Mouse (Mus musculus): ENCODE results near the gene Dscam. TPM values are rescaled to one million over a fixed set of nuclear protein-coding genes. Genes with fewer than 3 reads are reported as not detected.

Gene Dscam
- polyA plus RNA-seq, 1 experiment: 0.03 TPM

DNA sequence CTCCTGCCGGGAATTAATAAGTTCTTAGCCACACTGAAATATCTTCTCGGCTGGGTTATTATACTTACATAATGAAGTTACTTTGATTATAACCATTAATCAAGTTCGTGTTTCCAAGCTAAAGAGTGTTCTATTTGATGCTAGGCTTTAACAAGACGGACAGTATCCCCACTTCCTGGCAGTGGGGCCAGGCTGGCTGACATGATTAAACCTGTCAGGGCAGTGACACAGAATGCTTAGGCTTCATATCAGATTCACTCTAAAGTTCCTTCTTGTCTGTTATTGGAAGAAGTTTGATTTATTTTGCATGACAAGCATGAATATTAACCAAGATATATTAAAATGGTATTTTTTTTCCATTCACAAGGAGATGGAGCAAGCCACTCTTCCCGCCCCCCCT is 446.0 kb downstream of the Dscam start:
- Histone ChIP-seq H3K27ac (ENCODE audit: insufficient read depth, low read depth, low read length) (no peak overlapping the region), H3K4me3 (ENCODE audit: low read depth, low read length) (no peak overlapping the region), H3K36me3 (ENCODE audit: control insufficient read depth, insufficient read depth, low read length) (no peaks in the 10 kb centered on the region), H3K27me3 (ENCODE audit: control insufficient read depth, insufficient read depth, low read length) (no peaks in the 10 kb centered on the region; the same call in 1 of the 2 replicates), H3K4me1 (ENCODE audit: control insufficient read depth, insufficient read depth, insufficient read length, low read length) (no peaks in the 10 kb centered on the region)
- TF ChIP-seq POLR2A (IDR thresholded peaks at IDR 0.05; ENCODE audit: low read depth, low read length): no peak
- no peak for TF ChIP-seq CTCF (IDR thresholded peaks at IDR 0.05; ENCODE audit: extremely low read depth, insufficient read length, insufficient replicate concordance, low read depth, low read length)
- 55% methylated on average over 5 of the region's 5 CpGs for WGBS

DNA sequence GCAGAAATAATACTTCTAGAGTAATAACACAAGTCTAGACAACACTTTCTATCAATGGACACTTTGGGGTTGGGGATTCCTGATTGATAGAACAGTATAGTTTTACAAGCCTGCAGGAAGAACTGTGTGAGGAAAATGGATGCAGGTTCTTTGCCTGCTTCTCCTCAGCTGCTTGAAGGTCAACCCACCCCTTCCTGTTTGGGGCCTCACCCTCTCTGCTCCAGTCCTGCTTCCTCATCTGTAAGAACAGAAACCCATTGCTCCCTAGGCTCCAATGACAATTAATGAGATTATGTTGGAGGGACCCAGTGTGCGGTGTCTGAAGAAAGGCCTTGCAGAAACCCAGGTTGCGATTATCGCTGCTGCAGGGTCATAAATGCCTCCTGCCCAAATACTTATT is 446.4 kb downstream of the Dscam start:
- no peaks in the 10 kb centered on the region; the same call in 1 of the 2 replicates for H3K27me3 ChIP-seq (ENCODE audit: control insufficient read depth, insufficient read depth, low read length)
- 44% methylated on average over 3 of the region's 3 CpGs for WGBS
- TF ChIP-seq CTCF (IDR thresholded peaks at IDR 0.05; ENCODE audit: extremely low read depth, insufficient read length, insufficient replicate concordance, low read depth, low read length) (no peak), POLR2A (IDR thresholded peaks at IDR 0.05; ENCODE audit: low read depth, low read length) (no peak)
- no peaks in the 10 kb centered on the region for H3K4me1 ChIP-seq (ENCODE audit: control insufficient read depth, insufficient read depth, insufficient read length, low read length)
- no peak overlapping the region for H3K27ac ChIP-seq (ENCODE audit: insufficient read depth, low read depth, low read length)
- no peak overlapping the region for H3K4me3 ChIP-seq (ENCODE audit: low read depth, low read length)
- no peaks in the 10 kb centered on the region for H3K36me3 ChIP-seq (ENCODE audit: control insufficient read depth, insufficient read depth, low read length)

- Histone ChIP-seq H3K4me1 (ENCODE audit: control insufficient read depth, insufficient read depth, insufficient read length, low read length) (no peaks in the 10 kb centered on the region), H3K27me3 (ENCODE audit: control insufficient read depth, insufficient read depth, low read length) (no peaks in the 10 kb centered on the region; the same call in 1 of the 2 replicates), H3K4me3 (ENCODE audit: low read depth, low read length) (no peak overlapping the region), H3K36me3 (ENCODE audit: control insufficient read depth, insufficient read depth, low read length) (no peaks in the 10 kb centered on the region), H3K27ac (ENCODE audit: insufficient read depth, low read depth, low read length) (no peak overlapping the region)
- WGBS: 85% methylated on average over 2 of the region's 2 CpGs
- TF ChIP-seq POLR2A (IDR thresholded peaks at IDR 0.05; ENCODE audit: low read depth, low read length) (no peak), CTCF (IDR thresholded peaks at IDR 0.05; ENCODE audit: extremely low read depth, insufficient read length, insufficient replicate concordance, low read depth, low read length) (no peak)
Observed at GRCm38 (mm10) chr16:96723066-96723669, 447.4 kb downstream of the Dscam start.

- no peaks in the 10 kb centered on the region for H3K36me3 ChIP-seq (ENCODE audit: control insufficient read depth, insufficient read depth, low read length)
Observed at GRCm38 (mm10) chr16:96722135-96722534, 448.4 kb downstream of the Dscam start.

GRCm38 (mm10) chr16:96721241-96721640 is 449.3 kb downstream of the Dscam start:
- WGBS: 77% methylated on average over 9 of the region's 9 CpGs

More at GRCm38 (mm10) chr16:96722135-96722534, 448.4 kb downstream of the Dscam start:
- Histone ChIP-seq H3K27ac (ENCODE audit: insufficient read depth, low read depth, low read length) (no peak overlapping the region), H3K4me3 (ENCODE audit: low read depth, low read length) (no peak overlapping the region), H3K27me3 (ENCODE audit: control insufficient read depth, insufficient read depth, low read length) (no peaks in the 10 kb centered on the region; the same call in 1 of the 2 replicates), H3K4me1 (ENCODE audit: control insufficient read depth, insufficient read depth, insufficient read length, low read length) (no peaks in the 10 kb centered on the region)
- no peak for TF ChIP-seq CTCF (IDR thresholded peaks at IDR 0.05; ENCODE audit: extremely low read depth, insufficient read length, insufficient replicate concordance, low read depth, low read length)
- no peak for TF ChIP-seq POLR2A (IDR thresholded peaks at IDR 0.05; ENCODE audit: low read depth, low read length)
- WGBS: 66% methylated on average over 3 of the region's 3 CpGs

GRCm38 (mm10) chr16:96720666-96721065 is 449.9 kb downstream of the Dscam start:
- Histone ChIP-seq H3K27me3 (ENCODE audit: control insufficient read depth, insufficient read depth, low read length) (no peaks in the 10 kb centered on the region), H3K4me1 (ENCODE audit: control insufficient read depth, insufficient read depth, insufficient read length, low read length) (no peaks in the 10 kb centered on the region), H3K36me3 (ENCODE audit: control insufficient read depth, insufficient read depth, low read length) (no peaks in the 10 kb centered on the region), H3K27ac (ENCODE audit: insufficient read depth, low read depth, low read length) (no peak overlapping the region), H3K4me3 (ENCODE audit: low read depth, low read length) (no peak overlapping the region)
- TF ChIP-seq CTCF (IDR thresholded peaks at IDR 0.05; ENCODE audit: extremely low read depth, insufficient read length, insufficient replicate concordance, low read depth, low read length) (no peak), POLR2A (IDR thresholded peaks at IDR 0.05; ENCODE audit: low read depth, low read length) (no peak)
- WGBS: 59% methylated on average over 5 of the region's 5 CpGs

More at GRCm38 (mm10) chr16:96721241-96721640, 449.3 kb downstream of the Dscam start:
- H3K4me3 ChIP-seq (ENCODE audit: low read depth, low read length): no peak overlapping the region
- TF ChIP-seq POLR2A (IDR thresholded peaks at IDR 0.05; ENCODE audit: low read depth, low read length) (no peak), CTCF (IDR thresholded peaks at IDR 0.05; ENCODE audit: extremely low read depth, insufficient read length, insufficient replicate concordance, low read depth, low read length) (no peak)
- no peaks in the 10 kb centered on the region for H3K4me1 ChIP-seq (ENCODE audit: control insufficient read depth, insufficient read depth, insufficient read length, low read length)
- H3K36me3 ChIP-seq (ENCODE audit: control insufficient read depth, insufficient read depth, low read length): no peaks in the 10 kb centered on the region
- no peaks in the 10 kb centered on the region for H3K27me3 ChIP-seq (ENCODE audit: control insufficient read depth, insufficient read depth, low read length)
- no peak overlapping the region for H3K27ac ChIP-seq (ENCODE audit: insufficient read depth, low read depth, low read length)

GRCm38 (mm10) chr16:96718221-96718620 is 452.3 kb downstream of the Dscam start:
- H3K4me3 ChIP-seq (ENCODE audit: low read depth, low read length): no peak overlapping the region
- TF ChIP-seq CTCF (IDR thresholded peaks at IDR 0.05; ENCODE audit: extremely low read depth, insufficient read length, insufficient replicate concordance, low read depth, low read length) (peak; percentile 34; the same call in 1 of the 2 replicates), POLR2A (IDR thresholded peaks at IDR 0.05; ENCODE audit: low read depth, low read length) (no peak)
- H3K27ac ChIP-seq (ENCODE audit: insufficient read depth, low read depth, low read length): no peak overlapping the region
- WGBS: 4% methylated on average over 2 of the region's 2 CpGs
- H3K36me3 ChIP-seq (ENCODE audit: control insufficient read depth, insufficient read depth, low read length): no peaks in the 10 kb centered on the region
- H3K27me3 ChIP-seq (ENCODE audit: control insufficient read depth, insufficient read depth, low read length): no peaks in the 10 kb centered on the region
- no peaks in the 10 kb centered on the region for H3K4me1 ChIP-seq (ENCODE audit: control insufficient read depth, insufficient read depth, insufficient read length, low read length)
